Mouse (Mus musculus): Measurements from ENCODE around the gene Spint2.
A peak's percentile ranks its signal among the peaks of the same experiment; 100 is the strongest.

Gene Spint2

DNA sequence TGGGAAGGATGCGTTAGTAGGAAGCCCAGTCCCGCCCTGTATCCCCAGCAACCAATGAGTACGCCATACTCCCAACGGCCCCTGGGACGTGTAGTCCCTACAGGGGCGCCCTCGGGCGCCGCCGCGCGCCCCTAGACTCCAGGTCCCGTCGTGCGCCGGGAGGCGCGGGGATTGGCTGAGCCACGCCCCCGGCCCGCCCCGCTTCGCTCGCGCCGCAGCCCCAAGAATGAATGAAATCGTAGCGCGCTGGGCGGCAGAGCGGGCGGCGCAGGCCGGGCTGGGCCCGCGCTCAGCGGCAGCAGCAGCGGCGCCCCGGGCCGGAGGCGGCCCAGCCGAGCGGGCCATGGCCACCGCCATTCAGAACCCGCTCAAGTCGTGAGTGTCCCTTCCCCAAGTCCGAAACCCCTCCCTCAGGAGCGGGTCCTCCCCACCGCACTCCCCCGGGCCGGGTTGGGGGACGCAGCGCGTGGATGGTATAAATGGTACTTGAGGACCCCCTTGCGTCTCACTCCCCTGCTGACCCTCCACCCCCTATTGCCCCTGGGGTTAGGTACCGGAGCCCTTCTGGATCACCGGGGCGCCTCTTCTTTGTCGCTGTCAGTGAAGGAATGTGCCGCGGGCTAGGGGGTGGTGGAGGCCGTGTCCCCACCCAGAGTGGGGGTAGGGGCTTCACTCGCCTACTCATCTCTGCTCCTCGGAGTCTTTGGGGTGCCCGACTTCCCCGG is 22.2 kb upstream of the Spint2 start, which contains the start of gene Dpf1:
TSS of gene Dpf1 (plus strand) at position 214 of the 725 bp plus-strand sequence.
- DNase-seq (ENCODE audit: low spot score): peak; percentile 88

DNA sequence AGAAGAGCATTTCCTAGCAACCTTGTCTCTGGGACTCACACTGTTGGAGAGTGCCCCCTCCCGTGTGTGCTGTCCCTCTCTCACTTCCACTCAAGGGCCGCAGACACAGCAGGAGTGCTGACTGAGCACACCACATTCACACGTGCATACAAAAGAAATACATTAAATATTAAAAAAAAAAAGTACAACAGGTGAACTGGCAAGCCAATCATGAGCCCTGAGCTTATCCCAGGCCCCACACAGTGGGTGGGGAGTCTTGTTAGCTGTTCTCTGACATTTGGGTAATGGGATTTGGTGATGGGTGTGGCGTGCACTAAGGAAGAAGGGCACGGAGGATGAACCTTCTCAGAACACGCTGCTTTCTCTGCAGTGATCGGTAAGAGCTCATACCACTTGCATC is 20.9 kb upstream of the Spint2 start:
- no peak for DNase-seq (ENCODE audit: low spot score)

DNA sequence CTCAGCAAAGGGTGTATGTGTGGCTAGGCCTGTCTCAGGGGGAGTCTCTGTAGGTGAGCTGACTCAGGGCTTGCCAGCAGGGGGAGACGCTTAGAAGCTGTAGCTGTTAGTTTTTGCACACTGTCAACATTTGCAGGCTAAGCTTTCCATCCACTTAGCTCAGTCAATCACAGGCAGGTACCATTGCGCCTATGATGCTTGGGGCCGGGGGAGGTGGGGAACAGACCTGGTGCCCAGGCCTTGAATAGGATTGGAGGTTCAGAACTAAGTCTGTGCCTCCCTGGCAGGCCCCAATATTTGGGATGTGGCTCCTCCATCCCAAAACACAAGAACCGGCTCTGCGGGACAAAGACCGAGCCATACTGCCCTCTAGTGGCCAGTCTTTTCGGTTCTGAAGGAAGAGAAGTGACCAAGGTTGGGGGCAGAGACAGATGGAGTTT is 19.4 kb upstream of the Spint2 start:
- DNase-seq (ENCODE audit: low spot score): no peak

DNA sequence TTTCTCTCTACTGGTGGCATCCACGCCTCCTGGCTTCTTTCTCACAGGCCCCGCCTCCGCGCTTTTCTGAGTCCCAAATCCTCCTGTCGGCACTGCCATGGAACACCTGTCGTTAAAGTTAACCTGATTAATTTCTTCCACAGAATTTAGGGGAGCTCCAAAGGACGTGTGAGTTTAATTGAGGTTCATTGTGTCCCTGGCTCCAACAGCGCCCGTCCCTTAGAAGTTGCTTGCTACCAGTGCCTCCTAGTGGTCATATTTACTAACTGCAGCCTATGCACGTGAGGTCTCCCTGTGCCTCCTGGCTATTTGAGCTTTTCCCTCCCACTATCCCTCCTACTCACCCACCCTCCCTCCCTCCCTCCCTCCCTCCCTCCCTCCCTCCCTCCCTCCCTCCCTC is 15.3 kb upstream of the Spint2 start:
- peak; percentile 80 for DNase-seq (ENCODE audit: low spot score)

DNA sequence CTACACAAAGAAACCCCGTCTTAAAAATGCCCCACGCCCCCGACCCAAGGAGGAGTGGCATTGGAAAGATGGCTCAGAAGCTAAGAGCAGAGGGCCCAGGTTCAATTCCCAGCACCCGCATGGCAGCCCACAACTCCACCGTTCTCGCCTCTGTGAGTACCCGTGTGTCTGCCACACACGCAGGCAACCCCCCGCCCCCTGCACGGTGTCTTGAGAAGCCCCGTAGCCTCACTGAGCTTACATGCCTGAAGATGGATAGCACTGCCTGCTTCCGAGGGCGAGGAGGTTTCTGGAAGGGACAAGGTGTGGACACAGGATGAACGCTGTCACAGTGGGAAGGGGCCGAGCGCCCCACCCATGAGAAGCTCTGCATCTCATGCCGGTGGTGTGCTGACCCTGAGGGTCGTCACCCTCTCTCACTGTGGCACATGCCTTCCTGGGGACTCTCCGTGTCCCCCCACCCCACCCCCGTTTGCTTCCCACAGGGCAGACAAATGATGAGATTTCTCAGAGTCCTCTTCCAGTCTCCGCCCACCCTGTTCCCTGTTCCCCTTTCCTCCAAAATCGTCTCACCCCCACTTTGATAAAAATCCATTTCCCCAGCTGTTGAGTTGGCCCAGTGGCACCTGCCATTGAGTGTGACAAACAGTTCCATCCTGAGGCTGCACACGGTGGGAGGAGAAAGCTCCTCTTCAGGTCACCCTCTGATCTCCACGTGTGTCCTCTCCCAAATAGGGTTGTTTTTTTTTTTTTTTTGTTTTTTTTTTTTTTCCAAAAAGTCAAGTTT is 14.3 kb upstream of the Spint2 start:
- DNase-seq (ENCODE audit: low spot score): no peak

DNA sequence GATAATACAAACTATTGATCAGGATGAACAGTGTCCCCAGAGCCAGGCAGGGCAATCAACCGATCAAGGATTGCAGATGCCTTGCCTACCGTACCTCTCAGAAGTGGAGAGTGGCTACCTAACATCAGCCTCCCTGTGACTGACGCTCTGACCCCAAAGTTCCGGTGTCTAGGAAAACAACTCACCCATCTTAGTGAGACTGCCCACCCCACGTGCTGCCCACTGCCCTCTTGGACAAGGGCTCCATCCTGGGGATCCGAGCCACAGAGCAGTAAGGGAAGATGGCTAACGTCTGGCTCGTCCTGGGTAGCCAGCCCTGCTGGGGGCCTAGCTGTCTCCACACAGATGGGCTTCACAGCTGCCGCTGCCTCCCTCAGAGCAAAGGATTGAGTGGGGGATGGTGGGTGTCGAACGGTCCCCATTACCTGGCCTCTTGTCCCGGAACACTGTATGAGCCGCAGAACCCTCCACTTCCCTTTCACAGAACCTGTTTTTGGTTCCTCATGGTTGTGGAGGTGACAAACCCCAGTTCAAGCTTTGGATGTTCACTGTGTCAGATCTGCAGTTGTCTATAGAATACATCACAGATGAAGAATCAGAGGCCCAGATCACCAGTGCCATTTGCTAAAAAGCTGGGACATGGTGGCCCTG is 12.5 kb upstream of the Spint2 start:
- DNase-seq (ENCODE audit: low spot score): no peak

DNA sequence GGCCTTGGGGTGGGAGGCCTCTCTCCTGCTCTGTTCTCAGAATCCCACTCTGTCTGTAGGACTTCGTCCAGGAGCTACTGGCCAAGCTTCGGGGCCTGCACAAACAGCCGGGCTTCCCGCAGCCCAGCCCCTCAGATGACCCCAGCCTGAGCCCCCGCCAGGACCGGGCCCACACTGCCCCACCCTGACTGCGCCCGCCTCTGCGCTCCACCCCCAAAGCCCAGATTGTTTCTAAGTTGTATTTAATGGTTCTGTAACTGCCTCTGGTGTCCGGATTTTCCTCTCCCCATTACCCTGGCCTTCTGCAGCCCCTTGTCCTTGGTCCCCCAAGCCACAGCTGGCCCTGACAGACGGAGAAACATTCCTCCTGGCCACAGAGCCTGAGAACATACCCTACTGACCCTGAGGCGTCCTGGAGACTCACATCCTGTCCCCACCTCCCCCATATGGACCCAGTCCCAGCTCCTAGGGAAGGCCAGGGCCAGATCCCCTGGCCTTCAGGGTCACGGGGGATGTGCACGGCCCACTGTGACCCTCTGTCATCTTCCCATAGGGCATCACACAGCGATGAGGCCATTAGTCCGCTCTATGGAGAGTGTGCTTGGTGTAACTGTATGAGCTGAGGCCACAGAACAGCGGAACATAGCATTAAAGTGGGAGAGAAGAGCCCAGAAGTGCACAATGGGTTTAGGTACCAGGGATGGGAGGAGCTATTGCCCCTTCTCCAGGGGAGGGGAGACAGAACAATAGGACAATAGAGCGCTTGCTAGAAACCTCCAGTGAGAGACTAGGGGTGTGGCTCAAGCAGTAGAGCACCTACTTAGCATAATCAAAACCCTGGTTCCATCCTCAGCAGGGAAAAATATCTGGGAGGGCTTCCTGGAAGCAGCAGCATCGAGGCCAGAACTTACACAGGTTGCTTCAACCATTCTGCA is 11.7 kb upstream of the Spint2 start:
- peak; percentile 68 for DNase-seq (ENCODE audit: low spot score)

DNA sequence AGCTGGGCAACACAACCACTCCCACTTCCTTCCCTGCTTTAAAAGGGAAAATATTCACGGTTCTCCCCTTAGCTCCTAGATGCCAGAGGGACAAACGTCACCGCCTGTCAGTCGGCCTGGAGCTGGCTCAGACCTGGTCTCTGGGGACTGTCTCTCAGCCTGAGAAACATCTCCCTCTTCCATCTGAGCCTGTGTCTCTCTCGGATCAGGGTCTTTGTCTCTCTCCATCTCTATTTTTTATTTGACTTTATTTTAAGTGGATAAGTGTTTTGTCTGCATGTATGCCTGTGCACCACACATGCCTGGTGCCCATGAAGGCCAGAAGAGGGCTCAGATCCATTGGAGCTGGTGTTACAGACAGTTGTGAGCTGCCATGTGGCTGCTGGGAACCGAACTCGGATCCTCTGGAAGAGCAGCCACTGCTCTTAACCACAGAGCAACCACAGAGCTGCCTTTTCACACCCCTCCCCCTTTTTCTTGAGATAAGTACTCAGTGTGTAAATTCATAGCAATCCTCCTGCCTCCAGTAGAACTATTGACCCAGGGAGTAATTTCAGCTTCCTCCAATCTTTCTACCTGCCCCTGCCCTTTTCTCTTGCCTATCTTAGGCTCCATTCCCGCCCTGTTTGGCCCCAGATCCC is 10.9 kb upstream of the Spint2 start:
- no peak for DNase-seq (ENCODE audit: low spot score)

DNA sequence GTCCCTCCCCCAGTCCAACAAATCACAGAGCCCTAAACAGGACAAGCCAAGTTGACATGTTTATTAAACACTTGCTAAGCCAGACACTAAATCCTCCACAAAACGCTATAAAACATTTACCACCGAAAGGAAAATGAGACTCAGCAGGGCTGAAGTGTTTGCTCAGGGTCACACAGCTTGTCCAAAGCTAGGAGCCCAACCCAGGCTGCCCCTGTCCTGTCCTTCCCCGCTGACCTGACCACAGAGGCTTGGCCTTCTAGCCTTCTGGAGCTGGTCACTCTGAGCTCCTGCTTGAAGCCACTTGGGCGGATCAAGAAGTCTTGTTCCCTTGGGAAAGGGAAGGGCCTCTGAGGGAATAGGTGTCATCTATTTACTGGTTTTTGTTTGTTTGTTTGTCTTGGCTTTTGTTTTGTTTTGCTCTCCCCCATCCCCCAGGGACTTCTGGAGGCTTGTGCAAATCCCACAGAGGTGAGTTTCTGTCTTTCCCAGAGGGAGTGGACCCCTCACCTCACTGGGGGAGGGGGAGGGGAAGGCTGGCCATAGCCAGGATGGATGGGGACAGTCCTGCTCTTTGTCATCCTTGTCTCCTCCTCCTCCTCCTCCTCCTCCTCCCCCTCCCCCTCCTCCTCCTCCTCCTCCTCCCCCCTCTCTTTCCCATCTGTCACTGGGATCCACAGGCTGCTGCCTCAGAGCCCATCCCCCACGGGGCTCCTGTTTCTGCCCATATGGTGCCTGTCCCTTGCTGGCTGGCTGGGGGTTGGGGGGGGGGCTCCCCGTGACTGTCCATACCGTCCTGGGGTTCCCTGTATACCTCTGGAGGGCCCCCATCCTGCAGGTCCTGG is 10.1 kb upstream of the Spint2 start:
- no peak for DNase-seq (ENCODE audit: low spot score)

DNA sequence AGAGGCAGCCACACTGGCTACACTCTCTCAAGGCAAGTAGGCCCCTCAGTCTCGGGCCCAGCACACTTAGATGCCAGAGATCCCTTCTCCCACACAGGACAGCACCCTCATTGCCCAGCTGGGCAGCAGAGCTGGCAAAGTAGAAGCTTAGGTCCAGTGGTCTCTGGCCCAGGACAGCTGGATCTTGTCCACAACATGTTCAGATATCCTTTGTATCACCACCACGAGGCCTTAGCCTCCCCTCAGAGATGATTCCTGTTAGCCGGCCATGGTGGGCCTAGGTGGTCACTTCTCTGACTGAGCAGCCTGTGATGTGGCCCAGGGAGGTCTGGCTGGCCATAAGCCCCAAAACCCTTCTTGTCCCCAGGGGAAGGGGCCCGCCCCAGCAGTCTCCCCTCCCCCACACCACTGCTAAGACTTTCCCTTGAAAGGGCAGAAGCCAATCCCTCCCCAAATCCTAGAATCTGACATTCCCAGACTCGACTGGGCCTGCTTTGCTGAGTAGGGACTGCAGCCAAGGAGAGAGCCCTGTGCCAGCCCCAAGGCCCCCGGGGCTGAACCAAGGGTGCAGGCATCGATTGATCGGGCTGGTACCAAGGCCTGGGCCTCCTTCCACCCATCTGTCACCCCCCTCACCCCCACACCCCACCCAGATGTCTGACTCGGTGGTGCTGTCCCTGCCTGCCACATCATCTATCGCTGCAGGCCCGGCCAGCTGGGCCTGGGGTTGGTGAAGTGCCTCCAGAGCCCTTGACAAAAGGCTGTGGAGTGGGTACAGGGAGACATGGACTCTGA is 9.2 kb upstream of the Spint2 start:
- no peak for DNase-seq (ENCODE audit: low spot score)

DNA sequence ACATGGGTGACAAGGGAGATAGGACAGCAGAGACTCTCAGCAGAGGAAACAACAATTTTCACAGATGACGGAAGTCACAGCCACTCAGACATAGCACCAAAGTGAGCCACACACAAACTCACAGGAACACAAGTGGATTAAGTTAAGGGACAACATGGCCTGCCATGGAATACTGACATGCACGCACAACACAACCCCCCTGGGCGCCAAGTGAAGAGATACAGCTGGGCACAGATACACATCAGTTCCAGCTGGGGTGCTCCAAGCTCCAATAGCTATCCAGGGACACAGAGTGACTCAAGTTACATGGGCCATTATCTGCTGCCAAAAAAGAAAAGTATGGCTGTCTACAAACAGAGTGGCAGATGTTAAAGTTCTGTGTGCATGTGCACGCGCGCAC is 8.1 kb upstream of the Spint2 start:
- DNase-seq (ENCODE audit: low spot score): no peak

DNA sequence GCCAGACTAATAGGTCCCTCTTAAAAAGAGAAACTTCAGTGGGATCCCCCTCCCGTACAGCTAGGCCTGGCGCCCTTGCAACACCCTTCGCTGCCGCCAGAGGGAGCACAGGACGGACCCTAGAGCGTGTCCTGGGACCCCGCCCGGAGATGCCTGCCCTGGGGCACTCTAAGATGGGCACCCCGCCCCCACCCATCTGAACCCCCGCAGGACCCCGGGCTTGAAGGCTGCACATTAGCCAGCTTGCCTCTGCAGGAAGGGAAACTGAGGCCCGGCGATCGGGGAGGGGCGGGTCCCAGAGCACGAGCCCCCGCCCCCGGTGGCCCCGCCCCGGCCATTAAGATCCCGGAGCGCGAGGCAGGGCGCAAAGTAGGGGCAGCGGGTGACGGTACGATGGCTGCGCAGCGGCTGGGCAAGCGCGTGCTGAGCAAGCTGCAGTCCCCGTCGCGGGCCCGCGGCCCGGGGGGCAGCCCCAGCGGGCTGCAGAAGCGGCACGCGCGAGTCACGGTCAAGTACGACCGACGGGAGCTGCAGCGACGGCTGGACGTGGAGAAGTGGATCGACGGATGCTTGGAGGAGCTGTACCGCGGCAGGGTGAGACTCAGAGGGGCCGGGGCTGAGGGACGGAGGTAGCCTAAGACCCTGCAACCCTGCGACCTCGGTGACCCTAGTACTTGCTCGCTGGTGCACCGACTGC is 7.4 kb upstream of the Spint2 start, which contains the start of gene Ppp1r14a:
TSS of gene Ppp1r14a (plus strand) at position 367 of the 697 bp plus-strand sequence.
- DNase-seq (ENCODE audit: low spot score): peak; percentile 81

DNA sequence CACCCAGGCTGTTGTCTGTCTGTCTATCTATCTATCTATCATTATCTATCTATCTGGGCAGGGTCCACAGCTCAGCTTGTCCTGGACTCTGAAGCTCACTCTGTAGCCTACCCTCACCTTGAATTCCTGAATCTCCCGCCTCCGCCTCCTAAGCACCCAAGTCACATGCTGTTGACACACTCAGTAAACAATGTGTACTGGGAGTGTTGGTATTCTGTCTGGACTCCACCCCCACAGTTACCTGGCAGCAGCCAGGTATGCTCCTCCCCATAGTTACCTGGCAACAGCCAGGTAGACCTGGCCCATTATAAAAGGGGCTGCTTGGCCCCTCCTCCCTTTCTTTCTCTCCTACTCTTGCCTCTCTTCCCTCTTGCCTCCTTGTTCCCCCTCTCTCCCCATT is 6.4 kb upstream of the Spint2 start:
- DNase-seq (ENCODE audit: low spot score): no peak

DNA sequence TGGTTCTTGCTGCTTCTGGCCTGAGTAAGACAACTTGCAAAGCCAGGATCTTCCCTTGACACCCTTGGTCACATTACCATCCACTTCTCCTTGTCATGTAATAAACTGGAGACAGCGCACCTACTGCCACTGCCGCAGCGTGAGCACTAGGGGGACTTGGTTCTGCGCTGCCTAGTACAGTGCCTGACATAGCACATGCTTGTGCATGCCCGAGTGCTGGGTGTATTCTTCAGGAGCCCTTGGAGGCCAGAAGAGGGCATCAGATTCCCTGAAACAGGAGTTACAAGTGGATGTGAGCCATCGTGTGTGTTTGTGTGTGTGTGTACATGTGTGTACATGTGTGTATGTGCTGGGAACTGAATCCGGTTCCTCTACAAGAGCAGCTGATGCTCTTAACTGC is 5.8 kb upstream of the Spint2 start:
- no peak for DNase-seq (ENCODE audit: low spot score)

DNA sequence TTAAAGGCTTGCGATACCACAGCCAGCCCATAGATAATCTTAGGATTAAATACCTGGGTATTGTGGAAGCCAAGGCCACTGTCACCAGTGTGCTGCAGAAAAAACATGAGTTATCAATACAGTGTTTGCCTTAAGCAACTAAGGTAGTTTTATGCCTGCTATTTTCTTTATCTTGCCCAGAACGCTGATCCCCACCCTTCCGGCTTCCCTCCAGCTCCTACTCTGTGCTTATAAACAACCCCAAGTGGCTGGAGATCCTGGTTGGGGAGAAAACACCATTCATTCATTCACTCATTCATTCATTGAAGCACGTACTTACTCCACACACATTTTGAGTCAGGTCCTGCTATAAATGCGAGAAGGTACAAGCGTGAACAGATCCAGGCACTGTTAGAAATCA is 2.8 kb upstream of the Spint2 start:
- no peak for DNase-seq (ENCODE audit: low spot score)

DNA sequence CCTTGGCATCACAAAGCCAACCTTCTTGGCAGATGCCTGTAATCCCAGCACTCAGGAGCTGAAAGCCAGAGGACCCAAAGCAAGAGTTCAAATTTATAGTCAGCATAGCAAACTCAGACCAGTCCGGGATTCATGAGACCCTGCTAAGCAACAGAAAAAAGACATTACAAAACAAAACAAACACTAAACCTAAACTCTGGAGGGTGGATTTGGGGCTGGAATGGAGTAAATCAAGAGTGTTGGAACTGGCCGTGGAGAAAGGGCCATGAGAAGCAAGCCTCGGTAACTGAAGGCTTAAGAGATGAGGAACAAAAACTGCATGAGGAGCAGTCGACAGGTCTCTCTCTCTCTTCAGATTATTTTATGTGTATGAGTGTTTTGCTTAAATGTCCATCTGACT is 2.2 kb upstream of the Spint2 start:
- DNase-seq (ENCODE audit: low spot score): no peak

DNA sequence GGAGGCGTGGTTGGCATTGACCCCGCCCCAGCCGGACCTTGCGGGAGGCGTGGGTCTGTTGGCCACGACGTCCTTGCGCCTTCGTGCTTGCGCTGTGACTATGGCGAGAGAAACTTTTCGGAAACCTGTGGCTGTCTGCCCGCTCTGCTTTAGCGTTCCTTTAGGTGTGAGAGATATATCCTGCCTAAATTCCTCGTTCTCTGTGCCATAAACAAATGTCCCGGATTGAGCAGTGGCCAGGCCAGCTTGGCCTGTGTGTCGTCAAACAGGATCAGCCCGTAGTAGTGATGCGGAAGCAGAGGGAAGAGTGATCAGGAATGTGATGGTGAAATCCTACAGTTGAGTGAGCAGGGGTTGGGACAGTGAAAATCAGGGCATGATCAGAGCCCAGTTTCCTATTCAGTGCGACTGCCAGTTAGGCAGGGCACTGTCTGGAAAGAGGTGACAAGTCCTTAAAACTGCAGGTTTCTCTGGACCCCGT is 402 bp upstream of the Spint2 start:
- no peak for DNase-seq (ENCODE audit: low spot score)

DNA sequence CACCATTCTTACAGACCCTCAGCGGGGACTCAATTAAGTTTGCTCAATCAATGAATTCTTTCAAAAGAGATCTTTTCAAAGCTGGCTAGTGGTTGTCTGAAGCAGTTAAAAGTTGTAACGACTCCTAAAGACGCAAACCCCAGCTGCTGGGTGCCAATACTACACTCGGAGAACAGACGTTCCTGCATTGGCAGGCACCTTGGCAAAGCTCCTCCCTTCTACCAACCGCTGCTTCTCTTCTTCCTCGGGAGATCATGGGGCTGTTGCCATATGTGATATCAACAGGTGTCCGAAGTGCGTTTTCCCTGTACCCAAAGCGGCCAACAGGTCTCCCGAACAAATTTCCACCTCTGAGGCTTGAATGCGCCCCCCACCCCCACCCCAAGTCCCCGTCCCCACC is 911 bp downstream of the Spint2 start:
- no peak for DNase-seq (ENCODE audit: low spot score)

DNA sequence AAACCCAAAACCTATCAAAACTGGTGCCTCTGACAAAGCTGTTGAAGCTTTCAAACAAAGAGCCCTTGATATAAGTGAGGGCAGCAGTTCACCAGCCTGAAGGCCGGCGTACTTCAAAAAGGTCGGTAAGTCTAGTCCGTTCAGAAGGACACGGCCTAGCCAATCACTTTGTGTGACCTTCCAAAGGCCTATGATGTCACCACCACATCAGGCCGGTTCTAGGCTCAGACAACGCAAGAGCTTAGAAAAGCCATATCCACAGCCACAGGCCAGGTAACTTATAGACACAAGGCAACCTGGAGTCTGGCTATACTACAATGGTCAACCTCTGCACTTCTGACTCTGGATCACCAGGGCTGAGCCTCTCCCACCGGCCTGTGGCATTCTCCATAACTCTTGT is 1.8 kb downstream of the Spint2 start:
- no peak for DNase-seq (ENCODE audit: low spot score)

Measured in testis, postnatal 14 days (tissue).